Mouse (Mus musculus) liver, embryonic 14.5 days (tissue): ENCODE measurements around the gene Usp46. TPM values are rescaled to one million over a fixed set of nuclear protein-coding genes. Genes with fewer than 3 reads are reported as not detected.

Source experiments
- ATAC-seq: fragments of 200-750 bp; cut with Nextera tagmentation; 2 replicates; pipeline ENCODE4 v1.8.0; 2017; ENCODE audit warnings: moderate number of reproducible peaks, mild to moderate bottlenecking, moderate library complexity; ENCODE audit not compliant: insufficient read depth
- DNase-seq, 3 experiments: peaks; one replicate each; pipeline ENCODE4 v3.0.0-alpha.2; 2012 to 2013; ENCODE audit warnings: low read depth in 3 of 3, low spot score in 3 of 3
- H3K27ac ChIP-seq: fragments of 300-500 bp; sonication (generic); 2 replicates; pipeline ENCODE4 v1.5.1; 2014; ENCODE audit warnings: moderate library complexity, mild to moderate bottlenecking, control low read depth, inconsistent platforms
- H3K27me3 ChIP-seq: fragments of 300-500 bp; sonication (generic); 2 replicates; pipeline ENCODE4 v1.6.1; 2014; ENCODE audit warnings: mild to moderate bottlenecking, low read length, moderate library complexity; ENCODE audit not compliant: control insufficient read depth, insufficient read depth
- H3K36me3 ChIP-seq: fragments of 300-500 bp; sonication (generic); replicated peaks from 2 replicates; pipeline ENCODE4 v1.6.1; 2014; ENCODE audit warnings: low read depth; ENCODE audit not compliant: control insufficient read depth, insufficient read depth
- H3K4me1 ChIP-seq, 2 experiments: fragments of 200-500 bp in 1 of 2; fragments of 300-500 bp in 1 of 2; sonication (generic) in 1 of 2; replicated peaks; 2 replicates each; pipeline ENCODE4 v1.6.1; 2012 to 2014; ENCODE audit warnings: antibody characterized with exemption in 1 of 2, inconsistent platforms in 1 of 2, low read length in 1 of 2; ENCODE audit not compliant: control insufficient read depth in 2 of 2, insufficient read depth in 2 of 2
- H3K4me2 ChIP-seq: fragments of 300-500 bp; sonication (generic); 2 replicates; pipeline ENCODE4 v1.6.1; 2014; ENCODE audit warnings: low read depth, mild to moderate bottlenecking, control low read depth, moderate library complexity
- H3K4me3 ChIP-seq, 2 experiments: fragments of 200-500 bp in 1 of 2; fragments of 300-500 bp in 1 of 2; sonication (generic) in 1 of 2; 2 replicates each; pipeline ENCODE4 v1.5.1; 2012 to 2014; ENCODE audit warnings: low read depth in 2 of 2, low read length in 2 of 2, mild to moderate bottlenecking in 2 of 2, control low read depth in 1 of 2, inconsistent platforms in 1 of 2, moderate library complexity in 1 of 2; ENCODE audit not compliant: insufficient read depth in 1 of 2
- H3K9ac ChIP-seq: fragments of 300-500 bp; sonication (generic); replicated peaks from 2 replicates; pipeline ENCODE4 v1.6.1; 2014; ENCODE audit warnings: mild to moderate bottlenecking, control low read depth, moderate library complexity
- H3K9me3 ChIP-seq: fragments of 300-500 bp; sonication (generic); 2 replicates; pipeline ENCODE4 v1.6.1; 2016; ENCODE audit warnings: low read length, mixed read lengths; ENCODE audit not compliant: control insufficient read depth
- CTCF ChIP-seq: IDR thresholded peaks from 2 replicates; pipeline ENCODE4 v1.5.1; 2016; ENCODE audit warnings: antibody characterized with exemption, low read depth, control low read depth
- EP300 ChIP-seq: IDR thresholded peaks from 2 replicates; pipeline ENCODE4 v1.6.1; 2016; ENCODE audit warnings: antibody characterized with exemption, low read depth
- WGBS: fragments of 180-500 bp; shearing (Covaris S2); extraction: QIAGEN DNeasy Blood & Tissue Kit; methylation state at CpG from one replicate; pipeline ENCODE4 v1.1.7; 2014; ENCODE audit not compliant: insufficient replicate concordance; 5-methylcytosine and 5-hydroxymethylcytosine counted together
- polyA plus RNA-seq, 2 experiments: library from polyadenylated mRNA; depleted of rRNA in 1 of 2; stranded (reverse) in 1 of 2; unstranded in 1 of 2; fragments of >200 nt; fragmentation: Nextera tagmentation in 1 of 2; extraction: Ambion mirVana in 1 of 2; gene quantifications; 2 replicates each; pipeline versions ENCODE4 v1.2.1 to v1.2.3; 2012 to 2014

Gene Usp46
- polyA plus RNA-seq, 2 experiments, result 14.6 to 27.9 TPM

GRCm38 (mm10) chr5:73955691-73956090, 112.5 kb downstream of the Usp46 start:
- no peaks in the 10 kb centered on the region for H3K27me3 ChIP-seq
- TF ChIP-seq CTCF (no peak), EP300 (no peak)
- no peaks in the 10 kb centered on the region for H3K9me3 ChIP-seq
- no peaks in the 10 kb centered on the region for H3K4me1 ChIP-seq
- WGBS, result 47% methylated on average over 3 of the region's 3 CpGs
- ATAC-seq (no peak), DNase-seq (no peak)
- H3K4me2 ChIP-seq, result no peak overlapping the region
- H3K27ac ChIP-seq, result no peak overlapping the region
- H3K9ac ChIP-seq, result no peak overlapping the region
- no peaks in the 10 kb centered on the region for H3K36me3 ChIP-seq
- H3K4me3 ChIP-seq, result no peak overlapping the region

DNA sequence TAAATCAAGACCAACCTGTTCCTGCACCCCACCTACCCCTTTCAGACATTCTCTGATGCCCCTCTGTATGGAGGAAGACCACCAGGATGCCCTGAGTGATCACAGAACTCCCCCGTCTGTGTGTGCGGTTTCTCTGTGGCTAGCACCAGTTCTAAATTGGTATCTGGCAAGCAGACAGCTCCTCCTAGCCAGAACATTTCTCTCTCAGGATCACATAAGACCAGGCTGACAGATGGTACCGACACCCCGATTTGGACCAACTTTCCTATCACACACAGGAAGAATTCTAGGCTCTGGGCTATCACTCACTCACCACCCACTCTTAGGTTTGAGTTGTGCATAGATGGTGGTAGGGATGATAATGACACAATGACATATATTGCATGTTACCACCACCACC, 113.2 kb downstream of the Usp46 start:
- no peak for DNase-seq
- Histone ChIP-seq H3K27me3 (no peaks in the 10 kb centered on the region), H3K9ac (no peak overlapping the region), H3K4me1 (no peaks in the 10 kb centered on the region), H3K4me2 (no peak overlapping the region), H3K36me3 (no peaks in the 10 kb centered on the region), H3K4me3 (no peak overlapping the region), H3K9me3 (no peaks in the 10 kb centered on the region), H3K27ac (no peak overlapping the region)
- 70% methylated on average over 4 of the region's 4 CpGs for WGBS
- TF ChIP-seq EP300, result no peak
- TF ChIP-seq CTCF, result no peak
- no peak for ATAC-seq

- Histone ChIP-seq H3K27me3 (no peaks in the 10 kb centered on the region), H3K36me3 (no peaks in the 10 kb centered on the region), H3K4me3 (no peak overlapping the region), H3K4me1 (no peaks in the 10 kb centered on the region), H3K4me2 (no peak overlapping the region), H3K9me3 (no peaks in the 10 kb centered on the region), H3K9ac (no peak overlapping the region), H3K27ac (no peak overlapping the region)
- DNase-seq, result no peak
- 63% methylated on average over 3 of the region's 3 CpGs for WGBS
- TF ChIP-seq CTCF (no peak), EP300 (no peak)
- no peak for ATAC-seq
These were observed 115.1 kb downstream of the Usp46 start for GRCm38 (mm10) chr5:73953066-73953614.

DNA sequence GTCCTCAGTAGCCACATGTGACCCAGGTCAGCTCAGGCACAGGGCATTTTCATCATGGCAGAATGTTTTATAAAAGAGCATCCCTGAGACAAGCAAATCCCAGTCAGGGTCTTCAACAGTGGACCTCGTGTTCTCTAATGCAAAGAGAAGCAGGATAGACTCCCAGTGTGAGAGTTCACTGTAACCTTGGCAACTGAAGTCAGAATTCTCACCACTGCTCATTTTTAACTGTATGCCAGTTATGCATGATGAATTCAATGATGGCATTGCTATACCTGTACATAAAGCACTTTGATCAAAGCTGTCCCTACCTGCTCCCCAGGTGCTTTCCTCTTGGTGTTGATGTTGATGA, 116.6 kb downstream of the Usp46 start:
- DNase-seq (no peak), ATAC-seq (no peak)
- Histone ChIP-seq H3K9ac (no peak overlapping the region), H3K4me2 (no peak overlapping the region), H3K4me3 (no peak overlapping the region), H3K27me3 (no peaks in the 10 kb centered on the region), H3K4me1 (no peaks in the 10 kb centered on the region), H3K27ac (no peak overlapping the region), H3K36me3 (no peaks in the 10 kb centered on the region), H3K9me3 (no peaks in the 10 kb centered on the region)
- 54% methylated on average over 1 of the region's 1 CpGs for WGBS
- TF ChIP-seq CTCF (no peak), EP300 (no peak)

GRCm38 (mm10) chr5:73950809-73951648, 117.2 kb downstream of the Usp46 start:
- Histone ChIP-seq H3K36me3 (no peaks in the 10 kb centered on the region), H3K9ac (no peak overlapping the region), H3K4me2 (no peak overlapping the region), H3K9me3 (no peaks in the 10 kb centered on the region), H3K27me3 (no peaks in the 10 kb centered on the region), H3K27ac (no peak overlapping the region), H3K4me3 (no peak overlapping the region), H3K4me1 (no peaks in the 10 kb centered on the region)
- no peak for DNase-seq
- TF ChIP-seq CTCF (no peak), EP300 (no peak)
- ATAC-seq, result no peak
- WGBS, result 64% methylated on average over 16 of the region's 16 CpGs

Other genes with a start within 250 kb of the Usp46 start
- gene Rasl11b, start 126.9 kb upstream of the Usp46 start, polyA plus RNA-seq (2012; rRNA removed), result 3.2 and 3.6 TPM in 2 replicates
- gene Rasl11b, start 126.9 kb upstream of the Usp46 start, polyA plus RNA-seq (2014; fragmentation: Nextera tagmentation; extraction: Ambion mirVana), result 2.3 and 3.0 TPM in 2 replicates